Mouse (Mus musculus) liver, postnatal 0 days (tissue): ENCODE results near the gene Pkm.

ENCODE experiments used
- CTCF ChIP-seq: sonication (generic); IDR thresholded peaks from 2 replicates; pipeline ENCODE4 v1.5.1; 2016; ENCODE audit warnings: antibody characterized with exemption, low read depth
- EP300 ChIP-seq: IDR thresholded peaks from 2 replicates; pipeline ENCODE4 v1.6.1; 2016; ENCODE audit warnings: antibody characterized with exemption, low read depth, mild to moderate bottlenecking

DNA sequence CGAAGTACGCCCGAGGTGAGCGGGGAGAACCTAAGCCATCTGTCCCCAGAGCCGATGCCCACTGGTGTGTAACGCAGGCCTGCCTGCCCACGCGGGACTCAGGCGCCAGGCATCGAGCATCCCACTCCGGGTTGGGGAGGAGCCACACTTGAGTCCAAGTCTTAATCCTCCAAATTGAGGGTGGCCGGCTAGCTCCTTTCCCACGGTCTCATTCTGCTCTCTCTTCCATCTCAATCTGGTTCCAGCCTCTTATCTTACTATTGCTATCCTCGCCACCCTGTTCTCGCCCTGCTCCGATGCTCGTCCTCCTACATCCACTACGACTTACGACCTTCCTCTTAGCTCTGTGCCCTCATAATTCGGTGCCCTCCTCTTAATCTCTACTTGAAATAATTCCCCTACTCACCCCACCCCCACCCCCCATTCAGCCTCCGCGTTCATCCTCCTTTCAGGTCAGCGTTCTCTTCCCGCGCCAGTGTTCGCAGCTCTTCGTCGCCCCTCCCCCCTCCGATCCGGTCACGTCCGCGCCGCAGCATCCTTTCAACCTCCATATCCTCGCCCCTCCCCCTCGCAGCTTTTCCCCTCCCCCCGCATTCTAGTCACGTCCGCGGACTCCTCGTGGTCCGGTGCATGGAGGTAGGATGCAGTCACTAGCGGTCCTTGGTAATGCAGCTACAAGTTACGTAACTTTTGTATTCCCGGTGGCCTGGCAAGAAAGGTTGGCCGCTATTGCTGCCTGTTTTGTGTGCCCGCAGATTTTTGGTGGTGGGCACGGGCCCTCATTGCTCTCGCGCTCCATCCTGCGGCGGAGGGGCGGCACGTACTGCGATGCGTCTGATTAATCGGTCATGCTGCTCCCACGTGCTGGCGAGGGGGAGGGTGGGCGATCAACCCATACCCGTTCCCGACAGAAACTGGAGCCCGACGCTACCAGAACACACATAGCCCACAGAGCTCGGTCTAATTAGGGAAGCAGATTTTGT, 758 bp downstream of the Pkm start:
- TF ChIP-seq CTCF (peak; percentile 44), EP300 (no peak)
